ENCODE assay signal across 19 mouse cellular contexts in the genomic region with DNA sequence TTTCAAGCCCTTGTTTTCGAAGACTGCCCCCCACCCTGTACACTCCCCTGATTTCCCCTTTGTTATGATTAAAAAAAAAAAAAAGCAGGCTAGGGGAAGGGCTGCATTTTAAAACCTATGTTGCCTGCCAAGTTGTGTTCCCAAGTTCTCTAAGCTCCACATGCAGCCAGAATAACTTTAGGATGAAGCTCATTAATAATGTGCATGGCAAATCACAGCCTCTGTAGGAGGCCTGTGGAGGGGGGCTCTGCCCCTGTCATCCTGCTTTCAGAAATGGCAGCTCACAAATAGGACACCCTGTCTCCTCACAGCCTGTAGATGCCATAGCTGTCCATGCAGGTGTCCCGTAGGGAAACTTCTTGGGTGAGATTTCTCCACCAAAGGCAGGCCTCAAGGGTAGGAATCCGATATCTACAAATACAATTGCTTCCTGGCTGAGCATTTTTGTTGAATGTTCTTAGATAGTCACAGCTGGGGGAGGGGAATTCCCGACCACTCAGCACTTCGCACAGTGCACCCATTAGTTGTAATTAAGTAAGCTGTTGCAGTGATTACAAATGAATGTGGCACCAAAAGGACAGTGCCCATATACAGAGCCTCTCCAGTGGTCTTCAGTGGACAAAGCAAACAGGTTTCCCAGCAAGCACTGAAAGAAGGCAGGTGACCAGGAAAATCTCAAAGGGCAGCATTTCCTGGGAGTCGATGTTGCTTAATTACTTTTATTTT.
DNase-seq lines count a peak whose midpoint lies in the region; ATAC-seq lines count a peak whose summit lies in the region.
"Had no signal": no experiment of that assay in that cellular context is flagged by ENCODE, and none has a peak within 500 bp of the region (broad histone marks: within the 10 kb centered on the region; RNA-seq: fewer than 3 reads in every experiment).

No protein-coding gene starts in this region.

- H3K27ac ChIP-seq in embryonic facial prominence, embryonic 14.5 days (replicated peaks; ENCODE audit: low read depth, low read length): 0 out of 2 replicates have a peak overlapping the region, but pooled peaks have one; percentile 4
- H3K27ac ChIP-seq in embryonic facial prominence, embryonic 10.5 days (replicated peaks): no peak overlapping the region
- no peak overlapping the region for H3K27ac ChIP-seq in forebrain, embryonic 12.5 days
- H3K27ac ChIP-seq in hindbrain, embryonic 14.5 days: no peak overlapping the region
- H3K27ac ChIP-seq in midbrain, embryonic 16.5 days (ENCODE audit: low read length): no peak overlapping the region
- H3K27ac ChIP-seq in kidney, embryonic 14.5 days (ENCODE audit: low read depth, low read length): no peak overlapping the region
- H3K27ac ChIP-seq: heart, embryonic 15.5 days; limb, embryonic 13.5 days; liver, embryonic 15.5 days had no signal

- WGBS in embryonic facial prominence, embryonic 14.5 days: 42% methylated on average over 6 of the region's 6 CpGs
- WGBS in embryonic facial prominence, embryonic 10.5 days: 50% methylated on average over 6 of the region's 6 CpGs
- WGBS in forebrain, embryonic 12.5 days: 41% methylated on average over 6 of the region's 6 CpGs
- 30% methylated on average over 6 of the region's 6 CpGs for WGBS in hindbrain, embryonic 14.5 days
- WGBS in midbrain, embryonic 16.5 days: 28% methylated on average over 6 of the region's 6 CpGs
- 53% methylated on average over 6 of the region's 6 CpGs for WGBS in kidney, embryonic 14.5 days

- no peaks in the 10 kb centered on the region for H3K36me3 ChIP-seq in embryonic facial prominence, embryonic 14.5 days (ENCODE audit: control insufficient read depth, insufficient read depth, low read length)
- no peaks in the 10 kb centered on the region for H3K36me3 ChIP-seq in embryonic facial prominence, embryonic 10.5 days (replicated peaks)
- no peaks in the 10 kb centered on the region for H3K36me3 ChIP-seq in forebrain, embryonic 12.5 days (replicated peaks)
- no peaks in the 10 kb centered on the region for H3K36me3 ChIP-seq in hindbrain, embryonic 14.5 days (replicated peaks; ENCODE audit: control insufficient read depth, insufficient read depth)
- no peaks in the 10 kb centered on the region for H3K36me3 ChIP-seq in midbrain, embryonic 16.5 days (ENCODE audit: control insufficient read depth, insufficient read depth, low read length)
- H3K36me3 ChIP-seq in kidney, embryonic 14.5 days (ENCODE audit: control insufficient read depth, insufficient read depth, low read length): no peaks in the 10 kb centered on the region
- H3K36me3 ChIP-seq: G1E; heart, embryonic 15.5 days; limb, embryonic 13.5 days; liver, embryonic 15.5 days had no signal

- no peak for ATAC-seq in embryonic facial prominence, embryonic 14.5 days (ENCODE audit: low read depth)
- ATAC-seq in forebrain, embryonic 12.5 days (ENCODE audit: low FRiP score): peak; percentile 67; the same call in 1 of the 2 replicates
- peak; percentile 88 for ATAC-seq in hindbrain, embryonic 14.5 days (ENCODE audit: low FRiP score)
- ATAC-seq in midbrain, embryonic 16.5 days: peak; percentile 88
- ATAC-seq in kidney, embryonic 14.5 days (ENCODE audit: low FRiP score, low TSS enrichment): no peak
- ATAC-seq: CD4-positive, CD25-positive, alpha-beta regulatory T cell, adult 4 months; lung, postnatal 0 days had no signal

- H3K27me3 ChIP-seq in embryonic facial prominence, embryonic 14.5 days (replicated peaks; ENCODE audit: control insufficient read depth, insufficient read depth, low read length): no peaks in the 10 kb centered on the region
- H3K27me3 ChIP-seq in embryonic facial prominence, embryonic 10.5 days (replicated peaks; ENCODE audit: low read depth, poor library complexity, severe bottlenecking): no peaks in the 10 kb centered on the region
- no peaks in the 10 kb centered on the region for H3K27me3 ChIP-seq in forebrain, embryonic 12.5 days
- no peaks in the 10 kb centered on the region for H3K27me3 ChIP-seq in hindbrain, embryonic 14.5 days (ENCODE audit: control insufficient read depth, insufficient read depth, low read length)
- no peaks in the 10 kb centered on the region for H3K27me3 ChIP-seq in midbrain, embryonic 16.5 days (ENCODE audit: control insufficient read depth, insufficient read depth, low read depth, low read length)
- no peaks in the 10 kb centered on the region for H3K27me3 ChIP-seq in kidney, embryonic 14.5 days (ENCODE audit: control insufficient read depth, insufficient read depth, low read length)
- H3K27me3 ChIP-seq: heart, embryonic 15.5 days; limb, embryonic 13.5 days; liver, embryonic 15.5 days had no signal

- H3K4me1 ChIP-seq in embryonic facial prominence, embryonic 14.5 days (ENCODE audit: control insufficient read depth, insufficient read depth, low read length): peaks cover 15% of the 10 kb centered on the region
- peaks cover 5% of the 10 kb centered on the region for H3K4me1 ChIP-seq in embryonic facial prominence, embryonic 10.5 days
- peaks cover 13% of the 10 kb centered on the region for H3K4me1 ChIP-seq in forebrain, embryonic 12.5 days
- peaks cover 12% of the 10 kb centered on the region; the same call in 1 of the 2 replicates for H3K4me1 ChIP-seq in hindbrain, embryonic 14.5 days (replicated peaks; ENCODE audit: control insufficient read depth, insufficient read depth, low read length)
- H3K4me1 ChIP-seq in midbrain, embryonic 16.5 days (ENCODE audit: control insufficient read depth, insufficient read depth, low read length): peaks cover 5% of the 10 kb centered on the region; the same call in 1 of the 2 replicates
- H3K4me1 ChIP-seq in kidney, embryonic 14.5 days (ENCODE audit: control insufficient read depth, insufficient read depth, low read length): no peaks in the 10 kb centered on the region
- H3K4me1 ChIP-seq: heart, embryonic 15.5 days; liver, embryonic 15.5 days had no signal

- H3K9me3 ChIP-seq in embryonic facial prominence, embryonic 14.5 days (ENCODE audit: control insufficient read depth, low read length): 0 out of 2 replicates have a peak, but pooled peaks cover 3% of the 10 kb centered on the region
- H3K9me3 ChIP-seq in embryonic facial prominence, embryonic 10.5 days: no peaks in the 10 kb centered on the region
- H3K9me3 ChIP-seq in forebrain, embryonic 12.5 days: no peaks in the 10 kb centered on the region
- H3K9me3 ChIP-seq in hindbrain, embryonic 14.5 days (ENCODE audit: control insufficient read depth, low read length): no peaks in the 10 kb centered on the region
- no peaks in the 10 kb centered on the region; the same call in 1 of the 2 replicates for H3K9me3 ChIP-seq in midbrain, embryonic 16.5 days (replicated peaks; ENCODE audit: control insufficient read depth, low read length, poor library complexity, severe bottlenecking)
- H3K9me3 ChIP-seq in kidney, embryonic 14.5 days (ENCODE audit: control insufficient read depth, low read length): no peaks in the 10 kb centered on the region
- H3K9me3 ChIP-seq: heart, embryonic 15.5 days; limb, embryonic 13.5 days; liver, embryonic 15.5 days had no signal

- DNase-seq in embryonic facial prominence, embryonic 14.5 days (ENCODE audit: low spot score): peak; percentile 81
- DNase-seq in embryonic facial prominence, embryonic 10.5 days (ENCODE audit: low spot score): no peak
- no peak for DNase-seq in hindbrain, embryonic 14.5 days (ENCODE audit: low spot score)
- no peak for DNase-seq in spleen, postnatal 4 days (ENCODE audit: low spot score in 2 of 2)
- DNase-seq in frontal cortex, postnatal 25 days (ENCODE audit: low spot score in 2 of 2): no peak
- DNase-seq: kidney, adult 18-20 months; kidney, postnatal 14 days; spleen, adult 18-20 months had no signal

- H3K9ac ChIP-seq in embryonic facial prominence, embryonic 14.5 days (ENCODE audit: low read depth, low read length): no peak overlapping the region
- no peak overlapping the region for H3K9ac ChIP-seq in forebrain, embryonic 12.5 days
- no peak overlapping the region for H3K9ac ChIP-seq in hindbrain, embryonic 14.5 days
- no peak overlapping the region for H3K9ac ChIP-seq in midbrain, embryonic 16.5 days (ENCODE audit: low read depth, low read length)
- H3K9ac ChIP-seq in kidney, embryonic 14.5 days (ENCODE audit: low read depth, low read length): no peak overlapping the region
- H3K9ac ChIP-seq: heart, embryonic 15.5 days; limb, embryonic 13.5 days; liver, embryonic 15.5 days had no signal

- H3K4me3 ChIP-seq in embryonic facial prominence, embryonic 14.5 days (ENCODE audit: low read depth, low read length): no peak overlapping the region
- H3K4me3 ChIP-seq in embryonic facial prominence, embryonic 10.5 days: no peak overlapping the region
- H3K4me3 ChIP-seq in forebrain, embryonic 12.5 days (replicated peaks): no peak overlapping the region
- no peak overlapping the region for H3K4me3 ChIP-seq in hindbrain, embryonic 14.5 days (replicated peaks; ENCODE audit: low read length)
- no peak overlapping the region for H3K4me3 ChIP-seq in midbrain, embryonic 16.5 days (ENCODE audit: low read depth, low read length)
- H3K4me3 ChIP-seq in kidney, embryonic 14.5 days (ENCODE audit: low read length): no peak overlapping the region
- H3K4me3 ChIP-seq: erythroblast, embryonic 14.5 days; heart, embryonic 15.5 days; limb, embryonic 13.5 days; liver, embryonic 15.5 days; myocyte had no signal

- no peak overlapping the region for H3K4me2 ChIP-seq in embryonic facial prominence, embryonic 14.5 days (ENCODE audit: low read depth, low read length)
- H3K4me2 ChIP-seq in forebrain, embryonic 12.5 days: no peak overlapping the region
- no peak overlapping the region for H3K4me2 ChIP-seq in hindbrain, embryonic 14.5 days (replicated peaks)
- H3K4me2 ChIP-seq in midbrain, embryonic 16.5 days (ENCODE audit: low read length): no peak overlapping the region
- H3K4me2 ChIP-seq in kidney, embryonic 14.5 days (replicated peaks; ENCODE audit: low read depth, low read length): no peak overlapping the region
- H3K4me2 ChIP-seq: heart, embryonic 15.5 days; limb, embryonic 13.5 days; liver, embryonic 15.5 days had no signal

Comparison
In these comparisons a context has a peak if more than half of its experiments do, and no peak if none do; other contexts are left out.
1. ATAC-seq: peak in forebrain, embryonic 12.5 days (single experiment), hindbrain, embryonic 14.5 days (single experiment) and midbrain, embryonic 16.5 days (single experiment); none in embryonic facial prominence, embryonic 14.5 days (single experiment) and kidney, embryonic 14.5 days (single experiment).